Mouse (Mus musculus): ENCODE data around the gene Mipol1. TPM values are rescaled to one million over a fixed set of nuclear protein-coding genes. Genes with fewer than 3 reads are reported as not detected.

Mipol1 gene
- polyA plus RNA-seq, 1 experiment from 2014 or later = 6.1 TPM

- 49% methylated on average over 3 of the region's 3 CpGs for WGBS
- Histone ChIP-seq H3K9ac (no peak overlapping the region), H3K27me3 (no peaks in the 10 kb centered on the region), H3K27ac (no peak overlapping the region), H3K4me3 (no peak overlapping the region), H3K9me3 (replicated peaks) (no peaks in the 10 kb centered on the region), H3K36me3 (ENCODE audit: poor library complexity, severe bottlenecking) (no peaks in the 10 kb centered on the region), H3K4me1 (no peaks in the 10 kb centered on the region), H3K4me2 (no peak overlapping the region)
- peak; percentile 66; the same call in 1 of the 2 replicates for ATAC-seq
These were observed 51.2 kb downstream of the Mipol1 start for GRCm38 (mm10) chr12:57281155-57282114.

DNA sequence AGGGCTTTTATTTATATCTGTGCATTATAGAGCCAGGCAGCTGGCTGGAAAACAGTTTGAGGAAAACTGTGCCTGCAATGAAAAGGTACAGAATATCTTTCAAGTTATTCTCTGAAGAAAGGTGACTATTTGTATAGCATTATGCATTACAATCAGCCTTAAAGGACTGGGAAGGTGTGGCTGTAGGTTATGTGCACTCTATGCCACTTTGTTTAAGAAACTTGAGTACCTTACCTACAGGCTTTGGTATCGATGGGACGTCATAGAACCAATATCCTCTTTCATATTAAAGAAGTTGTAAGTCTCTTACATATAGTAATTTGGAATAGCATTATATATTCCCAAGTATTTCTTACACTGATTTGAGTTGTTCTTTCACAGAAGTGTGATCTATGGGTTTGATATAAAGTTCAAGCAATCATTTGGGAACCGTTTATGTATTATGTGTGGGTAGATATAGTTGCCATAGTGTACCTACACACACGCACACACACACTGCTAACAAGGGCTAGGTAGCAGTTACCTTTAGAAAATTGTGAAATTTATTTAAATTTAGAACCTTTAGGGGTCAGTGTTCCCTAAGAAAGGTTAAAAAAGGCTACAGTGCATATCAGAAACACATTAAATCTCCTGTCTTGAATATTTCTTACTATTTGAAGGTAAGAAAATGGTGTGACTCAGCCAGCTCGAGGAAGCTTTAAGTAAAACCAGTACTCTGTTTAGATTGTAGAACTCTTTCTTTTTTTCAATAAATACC is 55.3 kb downstream of the Mipol1 start:
- WGBS = 87% methylated on average over 5 of the region's 5 CpGs

DNA sequence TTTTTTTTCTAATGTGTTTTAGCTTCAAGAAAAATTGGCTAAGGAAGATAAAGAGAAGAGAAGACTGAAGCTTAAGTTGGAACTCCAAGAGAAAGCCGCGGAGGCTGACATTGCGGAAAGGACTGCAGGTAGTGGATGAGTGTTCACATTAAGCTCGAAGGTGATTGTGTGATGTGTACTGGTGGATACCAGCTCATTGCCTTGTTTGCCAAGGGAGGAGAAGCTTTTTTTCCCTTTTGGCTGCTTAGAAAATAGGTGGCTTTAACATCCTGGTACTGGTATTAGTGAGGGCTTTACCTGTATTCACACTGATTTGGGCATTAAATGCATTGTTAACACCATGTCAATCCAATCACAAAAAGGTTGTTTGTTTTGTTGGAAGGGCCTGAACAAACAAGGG is 77.1 kb downstream of the Mipol1 start:
- H3K36me3 ChIP-seq (ENCODE audit: poor library complexity, severe bottlenecking) = no peaks in the 10 kb centered on the region
- 95% methylated on average over 4 of the region's 4 CpGs for WGBS
- no peak overlapping the region for H3K4me2 ChIP-seq
- no peaks in the 10 kb centered on the region for H3K4me1 ChIP-seq
- H3K4me3 ChIP-seq = no peak overlapping the region
- no peak for ATAC-seq
- no peak overlapping the region for H3K27ac ChIP-seq
- H3K9me3 ChIP-seq (replicated peaks) = no peaks in the 10 kb centered on the region
- H3K9ac ChIP-seq = no peak overlapping the region
- H3K27me3 ChIP-seq = no peaks in the 10 kb centered on the region

More for the DNA sequence above, 55.3 kb downstream of the Mipol1 start:
- ATAC-seq = no peak
- H3K9ac ChIP-seq = no peak overlapping the region
- no peaks in the 10 kb centered on the region for H3K4me1 ChIP-seq
- no peak overlapping the region for H3K27ac ChIP-seq
- H3K4me2 ChIP-seq = no peak overlapping the region
- no peaks in the 10 kb centered on the region for H3K9me3 ChIP-seq (replicated peaks)
- H3K27me3 ChIP-seq = no peaks in the 10 kb centered on the region
- no peak overlapping the region for H3K4me3 ChIP-seq
- H3K36me3 ChIP-seq (ENCODE audit: poor library complexity, severe bottlenecking) = no peaks in the 10 kb centered on the region

- no peak overlapping the region for H3K4me3 ChIP-seq
- H3K4me1 ChIP-seq = no peaks in the 10 kb centered on the region
- no peaks in the 10 kb centered on the region for H3K27me3 ChIP-seq
- H3K9ac ChIP-seq = no peak overlapping the region
- no peak overlapping the region for H3K27ac ChIP-seq
- H3K9me3 ChIP-seq (replicated peaks) = no peaks in the 10 kb centered on the region
- no peaks in the 10 kb centered on the region for H3K36me3 ChIP-seq (ENCODE audit: poor library complexity, severe bottlenecking)
- no peak for ATAC-seq
- no peak overlapping the region for H3K4me2 ChIP-seq
- WGBS = 93% methylated on average over 1 of the region's 1 CpGs
These were observed 77.5 kb downstream of the Mipol1 start for GRCm38 (mm10) chr12:57307748-57308147.

DNA sequence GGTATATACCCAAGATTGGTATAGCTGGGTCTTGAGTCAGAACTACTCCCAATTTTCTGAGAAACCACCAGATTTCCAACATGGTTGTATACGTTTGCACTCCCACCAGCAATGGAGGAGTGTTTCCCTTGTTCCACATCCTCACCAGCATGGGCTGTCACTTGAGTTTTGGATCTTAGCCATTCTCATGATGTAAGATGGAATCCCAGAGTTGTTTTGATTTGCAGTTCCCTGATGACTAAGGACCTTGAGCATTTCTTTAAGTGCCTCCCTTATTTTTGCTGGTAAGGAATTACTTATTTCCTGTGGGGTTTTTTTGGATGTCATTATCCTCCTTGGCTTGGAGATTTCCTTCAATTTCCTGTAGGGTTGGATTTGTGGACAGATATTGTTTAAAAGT is 108.8 kb downstream of the Mipol1 start:
- Histone ChIP-seq H3K36me3 (ENCODE audit: poor library complexity, severe bottlenecking) (no peaks in the 10 kb centered on the region), H3K4me1 (no peaks in the 10 kb centered on the region), H3K9me3 (replicated peaks) (no peaks in the 10 kb centered on the region), H3K27me3 (no peaks in the 10 kb centered on the region), H3K27ac (no peak overlapping the region), H3K9ac (no peak overlapping the region), H3K4me2 (no peak overlapping the region), H3K4me3 (no peak overlapping the region)
- no peak for ATAC-seq
- 98% methylated on average over 1 of the region's 1 CpGs for WGBS

DNA sequence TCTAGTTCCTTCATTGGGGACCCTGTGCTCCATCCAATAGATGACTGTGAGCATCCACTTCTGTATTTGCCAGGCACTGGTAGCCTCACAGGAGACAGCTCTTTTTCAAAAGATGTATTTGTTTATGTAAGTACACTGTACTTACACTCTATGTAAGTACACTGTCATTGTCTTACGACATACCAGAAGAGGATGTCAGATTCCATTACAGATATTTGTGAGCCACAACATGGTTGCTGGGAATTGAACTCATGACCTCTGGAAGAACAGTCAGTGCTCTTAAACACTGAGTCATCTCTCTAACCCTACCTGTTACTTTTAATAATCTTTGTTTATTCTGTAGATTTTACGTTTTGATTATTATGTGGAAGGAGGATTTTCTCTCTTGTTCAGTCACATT is 109.9 kb downstream of the Mipol1 start:
- Histone ChIP-seq H3K9ac (no peak overlapping the region), H3K4me2 (no peak overlapping the region), H3K27me3 (no peaks in the 10 kb centered on the region), H3K36me3 (ENCODE audit: poor library complexity, severe bottlenecking) (no peaks in the 10 kb centered on the region), H3K27ac (no peak overlapping the region), H3K4me3 (no peak overlapping the region), H3K4me1 (no peaks in the 10 kb centered on the region), H3K9me3 (replicated peaks) (no peaks in the 10 kb centered on the region)
- WGBS = 92% methylated on average over 2 of the region's 2 CpGs
- ATAC-seq = no peak

DNA sequence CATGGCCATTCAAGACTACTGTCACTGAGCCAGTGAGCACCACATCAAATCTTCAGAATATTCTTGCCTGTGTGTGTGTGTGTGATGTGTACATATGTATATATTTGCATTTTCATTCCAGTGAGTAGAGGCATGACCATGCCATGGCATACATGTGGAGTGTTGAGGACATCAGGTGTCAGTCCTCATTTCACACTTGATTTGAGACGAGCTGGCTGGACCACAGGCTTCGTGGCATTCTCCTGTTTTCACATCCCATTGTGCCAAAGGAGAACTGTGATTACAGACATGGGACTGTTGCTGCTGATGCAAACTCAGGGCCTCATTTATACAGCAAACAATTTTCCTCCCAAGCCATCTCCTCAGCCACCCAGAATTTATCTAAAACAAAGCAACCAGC is 132.5 kb downstream of the Mipol1 start:
- Histone ChIP-seq H3K9me3 (replicated peaks) (no peaks in the 10 kb centered on the region), H3K9ac (no peak overlapping the region), H3K36me3 (ENCODE audit: poor library complexity, severe bottlenecking) (no peaks in the 10 kb centered on the region), H3K27ac (no peak overlapping the region), H3K4me3 (no peak overlapping the region), H3K27me3 (no peaks in the 10 kb centered on the region), H3K4me1 (no peaks in the 10 kb centered on the region), H3K4me2 (no peak overlapping the region)
- WGBS = 59% methylated on average over 2 of the region's 2 CpGs
- no peak for ATAC-seq

- no peak for ATAC-seq
- Histone ChIP-seq H3K36me3 (ENCODE audit: poor library complexity, severe bottlenecking) (no peaks in the 10 kb centered on the region), H3K9me3 (replicated peaks) (no peaks in the 10 kb centered on the region), H3K27ac (no peak overlapping the region), H3K27me3 (no peaks in the 10 kb centered on the region), H3K9ac (no peak overlapping the region), H3K4me3 (no peak overlapping the region), H3K4me1 (no peaks in the 10 kb centered on the region), H3K4me2 (no peak overlapping the region)
- 66% methylated on average over 7 of the region's 7 CpGs for WGBS
These were observed 133.8 kb downstream of the Mipol1 start for GRCm38 (mm10) chr12:57364027-57364426.

DNA sequence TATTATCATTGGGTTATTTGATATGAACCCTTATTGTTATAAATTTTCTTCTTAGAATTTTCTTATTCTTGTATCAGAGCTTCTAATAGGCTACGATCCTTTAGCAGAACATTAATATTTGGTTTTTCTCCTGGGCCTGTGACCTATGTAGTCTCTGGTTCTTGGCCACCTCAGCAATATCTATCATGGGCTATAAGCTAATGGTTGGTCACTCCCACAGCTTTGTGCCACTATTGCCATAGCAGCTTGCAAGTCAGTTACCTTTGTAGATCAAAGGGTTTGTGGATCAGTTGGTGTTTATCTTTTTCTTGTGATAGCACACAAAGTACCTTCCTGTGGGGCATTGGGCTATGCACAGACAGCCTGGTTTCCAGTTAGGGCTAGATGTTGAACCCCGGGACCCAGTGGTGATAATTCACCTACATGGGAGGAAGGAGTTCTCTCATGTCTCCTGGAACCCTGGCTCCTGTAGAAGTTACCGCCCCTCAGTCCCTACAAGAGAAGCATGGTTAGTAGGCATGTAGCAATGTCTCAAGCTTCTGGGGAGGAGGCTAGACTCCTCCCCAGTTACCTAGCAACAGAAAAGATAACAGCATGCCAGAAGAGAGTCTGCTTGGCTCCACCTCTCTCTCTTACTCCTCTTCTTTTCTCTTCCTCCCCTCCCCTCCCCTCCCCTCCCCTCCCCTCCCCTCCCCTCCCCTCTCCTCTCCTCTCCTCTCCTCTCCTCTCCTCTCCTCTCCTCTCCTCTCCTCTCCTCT is 141.7 kb downstream of the Mipol1 start:
- Histone ChIP-seq H3K4me3 (no peak overlapping the region), H3K9ac (no peak overlapping the region), H3K4me2 (no peak overlapping the region), H3K4me1 (no peaks in the 10 kb centered on the region), H3K27me3 (no peaks in the 10 kb centered on the region), H3K9me3 (replicated peaks) (no peaks in the 10 kb centered on the region), H3K36me3 (ENCODE audit: poor library complexity, severe bottlenecking) (no peaks in the 10 kb centered on the region), H3K27ac (no peak overlapping the region)
- ATAC-seq = no peak
- WGBS = 90% methylated on average over 3 of the region's 3 CpGs

- H3K4me1 ChIP-seq = no peaks in the 10 kb centered on the region
- WGBS = 32% methylated on average over 6 of the region's 6 CpGs
These were observed 152.6 kb downstream of the Mipol1 start for GRCm38 (mm10) chr12:57382797-57383196.

DNA sequence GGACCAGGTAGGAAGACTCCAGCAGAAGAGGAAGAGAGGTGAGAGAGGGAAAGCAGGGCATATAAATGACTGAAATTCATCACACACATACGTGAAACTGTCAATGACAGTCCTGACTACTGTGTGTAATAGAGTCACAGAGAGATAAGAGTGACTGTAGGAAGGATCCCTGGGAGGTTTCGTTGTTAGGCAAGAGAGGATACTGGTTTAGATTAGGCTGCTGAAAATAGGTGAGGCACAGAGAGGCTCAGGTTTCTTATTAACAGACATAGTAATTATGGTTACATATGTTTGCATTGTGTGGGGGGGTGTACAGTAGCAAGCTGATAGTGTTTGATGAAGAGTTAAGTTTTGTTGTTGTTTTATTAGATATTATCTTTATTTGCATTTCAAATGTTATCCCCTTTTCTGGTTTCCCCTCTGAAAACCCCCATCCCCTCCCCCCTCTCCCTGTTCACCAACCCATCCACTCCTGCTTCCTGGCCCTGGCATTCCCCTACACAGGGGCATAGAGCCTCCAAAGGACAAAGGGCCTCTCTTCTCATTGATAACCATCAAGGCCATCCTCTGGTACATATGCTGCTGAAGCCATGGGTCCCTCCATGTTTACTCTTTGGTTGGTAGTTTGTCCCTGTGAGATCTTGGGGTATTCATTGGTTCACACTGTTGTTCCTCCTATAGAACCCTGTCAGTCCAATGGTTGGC is 157.5 kb downstream of the Mipol1 start:
- Histone ChIP-seq H3K9me3 (replicated peaks) (no peaks in the 10 kb centered on the region), H3K27ac (no peak overlapping the region), H3K4me2 (no peak overlapping the region), H3K9ac (no peak overlapping the region), H3K36me3 (ENCODE audit: poor library complexity, severe bottlenecking) (no peaks in the 10 kb centered on the region), H3K4me3 (no peak overlapping the region), H3K27me3 (no peaks in the 10 kb centered on the region), H3K4me1 (no peaks in the 10 kb centered on the region)
- WGBS = 92% methylated on average over 2 of the region's 2 CpGs
- no peak for ATAC-seq

More at GRCm38 (mm10) chr12:57382797-57383196, 152.6 kb downstream of the Mipol1 start:
- H3K4me2 ChIP-seq = no peak overlapping the region
- ATAC-seq = no peak
- H3K9me3 ChIP-seq (replicated peaks) = no peaks in the 10 kb centered on the region
- H3K36me3 ChIP-seq (ENCODE audit: poor library complexity, severe bottlenecking) = no peaks in the 10 kb centered on the region
- H3K9ac ChIP-seq = no peak overlapping the region
- no peak overlapping the region for H3K27ac ChIP-seq
- H3K4me3 ChIP-seq = no peak overlapping the region
- H3K27me3 ChIP-seq = no peaks in the 10 kb centered on the region
